ENCODE assay signal across 8 mouse cellular contexts in the genomic region with DNA sequence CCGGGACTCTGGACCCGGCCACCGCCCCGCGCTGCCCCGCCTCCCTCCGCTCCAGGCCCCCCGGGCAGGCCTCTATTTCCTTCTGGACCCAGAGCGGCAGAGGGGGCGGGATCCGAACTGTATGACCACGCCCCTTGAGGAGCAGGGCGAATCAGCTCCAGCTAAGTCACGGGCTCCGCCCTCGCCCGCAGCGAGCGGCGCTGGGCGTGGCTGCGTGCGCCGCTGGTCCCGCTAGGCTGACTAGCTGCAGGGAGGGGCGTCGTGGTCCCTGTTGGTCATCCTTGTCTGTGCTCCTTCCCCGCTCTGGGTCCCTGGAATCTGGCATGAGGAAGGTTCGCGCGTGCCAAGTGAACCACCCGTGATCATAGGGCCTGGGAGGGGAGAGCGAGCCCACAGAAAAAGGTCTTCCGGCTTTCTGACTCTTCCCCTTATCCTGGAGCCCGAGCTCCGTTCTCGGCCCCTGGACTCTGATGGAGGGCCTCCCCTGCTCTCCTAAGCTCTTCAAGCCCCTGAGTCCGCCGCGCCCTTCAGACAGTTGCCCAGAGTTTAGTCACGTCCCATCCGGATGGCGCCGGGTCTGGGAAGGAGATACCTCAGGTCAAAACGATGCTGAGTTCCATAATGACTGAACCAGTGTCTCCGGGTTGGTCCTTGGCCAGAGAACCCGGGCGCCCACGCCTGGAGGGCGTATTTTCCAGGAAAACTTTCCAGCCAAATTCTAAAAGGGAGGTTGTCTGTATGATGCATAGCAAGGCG. TPM values are rescaled to one million over a fixed set of nuclear protein-coding genes. Genes with fewer than 3 reads are reported as not detected.
DNase-seq lines count a peak whose midpoint lies in the region; ATAC-seq and TF ChIP-seq lines count a peak whose summit lies in the region.

A gene (minus strand): TSS at position 144 of the 756 bp plus-strand sequence.

- peak within 1 kb of the TSS; percentile 93 for H3K9ac ChIP-seq in heart, embryonic 15.5 days
- H3K9ac ChIP-seq in liver, embryonic 14.5 days (replicated peaks) = peak within 1 kb of the TSS; percentile 66
- H3K9ac ChIP-seq in neural tube, embryonic 11.5 days (ENCODE audit: low read length) = peak within 1 kb of the TSS; percentile 77
- H3K9ac ChIP-seq in stomach, postnatal 0 days (ENCODE audit: low read length) = peak within 1 kb of the TSS; percentile 87

- no peaks in the 10 kb centered on the region for H3K9me3 ChIP-seq in forebrain, embryonic 10.5 days
- no peaks in the 10 kb centered on the region for H3K9me3 ChIP-seq in heart, embryonic 15.5 days (replicated peaks)
- H3K9me3 ChIP-seq in liver, embryonic 14.5 days (ENCODE audit: control insufficient read depth, low read length) = no peaks in the 10 kb centered on the region
- H3K9me3 ChIP-seq in neural tube, embryonic 11.5 days (ENCODE audit: control insufficient read depth, low read length) = no peaks in the 10 kb centered on the region
- no peaks in the 10 kb centered on the region for H3K9me3 ChIP-seq in stomach, postnatal 0 days (ENCODE audit: control insufficient read depth, low read length)

- no peaks in the 10 kb centered on the region for H3K36me3 ChIP-seq in forebrain, embryonic 10.5 days (replicated peaks)
- H3K36me3 ChIP-seq in heart, embryonic 15.5 days = no peaks in the 10 kb centered on the region
- no peaks in the 10 kb centered on the region for H3K36me3 ChIP-seq in liver, embryonic 14.5 days (replicated peaks; ENCODE audit: control insufficient read depth, insufficient read depth, low read depth)
- H3K36me3 ChIP-seq in neural tube, embryonic 11.5 days (ENCODE audit: control insufficient read depth, insufficient read depth, low read length) = no peaks in the 10 kb centered on the region
- H3K36me3 ChIP-seq in stomach, postnatal 0 days (ENCODE audit: control insufficient read depth, insufficient read depth, low read length) = no peaks in the 10 kb centered on the region

- H3K27ac ChIP-seq in forebrain, embryonic 10.5 days = peak within 1 kb of the TSS; percentile 85
- peak within 1 kb of the TSS; percentile 95 for H3K27ac ChIP-seq in heart, embryonic 15.5 days
- no peak within 1 kb of the TSS for H3K27ac ChIP-seq in liver, embryonic 14.5 days
- H3K27ac ChIP-seq in neural tube, embryonic 11.5 days (ENCODE audit: low read depth, low read length) = peak within 1 kb of the TSS; percentile 53; the same call in 1 of the 2 replicates
- H3K27ac ChIP-seq in stomach, postnatal 0 days (replicated peaks) = peak within 1 kb of the TSS; percentile 96

- peak; percentile 94 for DNase-seq in c-Kit-negative CD71-positive TER-119-positive erythroid progenitor cells, embryonic 14.5 days (ENCODE audit: low read depth, low spot score)
- peak; percentile 95 for DNase-seq in forebrain, embryonic 10.5 days (ENCODE audit: extremely low spot score, low spot score)
- peak; percentile 98 to 99 for DNase-seq in kidney, postnatal 25 days
- peak; percentile 95 to 96 (median 96) for DNase-seq in liver, embryonic 14.5 days (ENCODE audit: low read depth in 3 of 3, low spot score in 3 of 3)
- DNase-seq in neural tube, embryonic 11.5 days (ENCODE audit: low spot score) = peak; percentile 99
- DNase-seq in stomach, postnatal 0 days (ENCODE audit: low spot score) = peak; percentile 99

- ATAC-seq in CD4-positive, CD25-positive, alpha-beta regulatory T cell, adult 4 months = peak; percentile 97
- ATAC-seq in heart, embryonic 15.5 days (replicated peaks; ENCODE audit: insufficient number of reproducible peaks, insufficient read depth, low FRiP score, low read depth) = peak; percentile 98
- ATAC-seq in liver, embryonic 14.5 days (ENCODE audit: insufficient read depth) = peak; percentile 98
- peak; percentile 99 for ATAC-seq in neural tube, embryonic 11.5 days (ENCODE audit: insufficient read depth, low FRiP score, low TSS enrichment)
- peak; percentile 97 for ATAC-seq in stomach, postnatal 0 days (ENCODE audit: low FRiP score, low TSS enrichment)

- WGBS in forebrain, embryonic 10.5 days = under 1% methylated on average over 51 of the region's 51 CpGs
- WGBS in heart, embryonic 15.5 days = under 1% methylated on average over 51 of the region's 51 CpGs
- 1% methylated on average over 50 of the region's 51 CpGs for WGBS in liver, embryonic 14.5 days (ENCODE audit: insufficient replicate concordance)
- WGBS in neural tube, embryonic 11.5 days = 1% methylated on average over 49 of the region's 51 CpGs
- under 1% methylated on average over 50 of the region's 51 CpGs for WGBS in stomach, postnatal 0 days

- H3K4me3 ChIP-seq in forebrain, embryonic 10.5 days = peak within 1 kb of the TSS; percentile 87
- H3K4me3 ChIP-seq in heart, embryonic 15.5 days = peak within 1 kb of the TSS; percentile 93
- H3K4me3 ChIP-seq in liver, embryonic 14.5 days (ENCODE audit: insufficient read depth in 1 of 2, low read depth in 2 of 2, low read length in 2 of 2) = peak within 1 kb of the TSS; percentile 73 to 82
- peak within 1 kb of the TSS; percentile 79 for H3K4me3 ChIP-seq in neural tube, embryonic 11.5 days (ENCODE audit: low read depth, low read length)
- H3K4me3 ChIP-seq in stomach, postnatal 0 days (ENCODE audit: low read depth, low read length) = peak within 1 kb of the TSS; percentile 87

- peaks cover 26% of the 10 kb centered on the region for H3K4me1 ChIP-seq in forebrain, embryonic 10.5 days
- H3K4me1 ChIP-seq in heart, embryonic 15.5 days (replicated peaks) = peaks cover 14% of the 10 kb centered on the region; the same call in 1 of the 2 replicates
- peaks cover 4 to 13% of the 10 kb centered on the region in 2 experiments for H3K4me1 ChIP-seq in liver, embryonic 14.5 days (replicated peaks; ENCODE audit: control insufficient read depth in 2 of 2, insufficient read depth in 2 of 2, low read length in 1 of 2)
- H3K4me1 ChIP-seq in neural tube, embryonic 11.5 days (ENCODE audit: control insufficient read depth, insufficient read depth, low read length) = no peaks in the 10 kb centered on the region
- no peaks in the 10 kb centered on the region for H3K4me1 ChIP-seq in stomach, postnatal 0 days (replicated peaks; ENCODE audit: control insufficient read depth, insufficient read depth)

- no peaks in the 10 kb centered on the region for H3K27me3 ChIP-seq in forebrain, embryonic 10.5 days (ENCODE audit: poor library complexity, severe bottlenecking)
- H3K27me3 ChIP-seq in heart, embryonic 15.5 days = no peaks in the 10 kb centered on the region
- H3K27me3 ChIP-seq in liver, embryonic 14.5 days (ENCODE audit: control insufficient read depth, insufficient read depth, low read length) = no peaks in the 10 kb centered on the region
- no peaks in the 10 kb centered on the region for H3K27me3 ChIP-seq in neural tube, embryonic 11.5 days (ENCODE audit: control insufficient read depth, insufficient read depth, low read length)
- no peaks in the 10 kb centered on the region for H3K27me3 ChIP-seq in stomach, postnatal 0 days (ENCODE audit: control insufficient read depth, insufficient read depth, low read length)

- TF ChIP-seq EP300 in liver, embryonic 14.5 days (IDR thresholded peaks at IDR 0.05; ENCODE audit: low read depth) = no peak
- TF ChIP-seq EP300 in stomach, postnatal 0 days (optimal IDR thresholded peaks at IDR 0.05) = no peak

- no peak for TF ChIP-seq CTCF in liver, embryonic 14.5 days (IDR thresholded peaks at IDR 0.05; ENCODE audit: low read depth)
- TF ChIP-seq CTCF in stomach, postnatal 0 days (IDR thresholded peaks at IDR 0.05; ENCODE audit: low read depth) = no peak

- peak within 1 kb of the TSS; percentile 75 for H3K4me2 ChIP-seq in heart, embryonic 15.5 days
- peak within 1 kb of the TSS; percentile 81 for H3K4me2 ChIP-seq in liver, embryonic 14.5 days (ENCODE audit: low read depth)
- H3K4me2 ChIP-seq in neural tube, embryonic 11.5 days (ENCODE audit: low read depth) = peak within 1 kb of the TSS; percentile 77
- H3K4me2 ChIP-seq in stomach, postnatal 0 days (replicated peaks; ENCODE audit: low read depth) = peak within 1 kb of the TSS; percentile 74

RNA-seq across cellular contexts. Expression of the gene that starts here (rescaled TPM):
- polyA plus RNA-seq in CD4-positive, CD25-positive, alpha-beta regulatory T cell, adult 4 months (2017; shearing (Covaris generic)) = 10 to 100 TPM; 11.3 to 12.2 TPM
- polyA plus RNA-seq in forebrain, embryonic 10.5 days (2016; fragmentation: Nextera tagmentation; extraction: Ambion mirVana) = 62.9 and 64.5 TPM in 2 replicates
- 60.2 and 70.3 TPM in 2 replicates for polyA plus RNA-seq in heart, embryonic 15.5 days (2015; fragmentation: Nextera tagmentation; extraction: Ambion mirVana)
- 4.2 and 6.7 TPM in 2 replicates for polyA plus RNA-seq in liver, embryonic 14.5 days (2012; rRNA removed)
- 13.2 and 14.1 TPM in 2 replicates for polyA plus RNA-seq in liver, embryonic 14.5 days (2014; fragmentation: Nextera tagmentation; extraction: Ambion mirVana)
- polyA plus RNA-seq in neural tube, embryonic 11.5 days (2014; fragmentation: Nextera tagmentation; extraction: Ambion mirVana) = 64.2 and 73.1 TPM in 2 replicates
- polyA plus RNA-seq in stomach, postnatal 0 days (2015; fragmentation: Nextera tagmentation; extraction: Ambion mirVana) = 281 and 313 TPM in 2 replicates
